Mouse (Mus musculus) adipocyte (in vitro differentiated cells): ENCODE measurements around the gene Palld.
A peak's percentile ranks its signal among the peaks of the same experiment; 100 is the strongest.

Experiments used
- DNase-seq: peaks from one replicate; pipeline ENCODE4 v3.0.0-alpha.2; 2016; ENCODE audit warnings: low spot score

Gene Palld

DNA sequence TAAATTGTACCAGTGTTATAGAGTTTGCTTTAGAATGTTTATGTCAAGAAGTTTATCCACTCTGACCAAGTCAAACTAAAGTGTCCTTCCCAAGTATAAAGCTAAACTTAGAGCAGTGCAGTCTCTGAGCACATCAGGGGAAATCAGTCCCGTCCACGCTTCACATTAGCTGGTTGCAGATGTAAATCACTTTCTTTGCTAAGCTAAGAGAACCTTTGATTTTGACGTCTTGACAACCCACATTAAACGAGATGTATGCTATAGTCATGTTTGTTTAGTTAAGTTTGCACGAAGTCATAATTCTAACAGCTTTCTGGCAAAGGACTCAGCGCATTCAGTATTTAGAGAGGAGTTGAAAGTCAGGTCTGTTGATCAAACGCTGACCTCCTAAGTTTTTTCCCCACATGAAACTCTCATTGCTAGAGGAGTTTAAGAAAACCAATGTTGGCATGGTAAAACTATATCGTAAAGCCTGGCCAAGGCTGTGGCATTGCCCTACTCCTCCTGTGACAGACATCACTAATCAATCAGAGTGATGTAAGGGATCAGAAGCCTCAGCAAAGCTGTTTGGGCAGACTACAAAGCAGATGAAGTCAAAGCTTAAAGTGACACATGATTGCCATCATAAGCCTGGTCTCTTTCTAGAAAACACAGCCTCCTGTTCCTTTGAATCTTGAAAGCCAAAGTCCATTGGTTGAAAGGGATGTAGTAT is 177.0 kb downstream of the Palld start:
- DNase-seq, result no peak

DNA sequence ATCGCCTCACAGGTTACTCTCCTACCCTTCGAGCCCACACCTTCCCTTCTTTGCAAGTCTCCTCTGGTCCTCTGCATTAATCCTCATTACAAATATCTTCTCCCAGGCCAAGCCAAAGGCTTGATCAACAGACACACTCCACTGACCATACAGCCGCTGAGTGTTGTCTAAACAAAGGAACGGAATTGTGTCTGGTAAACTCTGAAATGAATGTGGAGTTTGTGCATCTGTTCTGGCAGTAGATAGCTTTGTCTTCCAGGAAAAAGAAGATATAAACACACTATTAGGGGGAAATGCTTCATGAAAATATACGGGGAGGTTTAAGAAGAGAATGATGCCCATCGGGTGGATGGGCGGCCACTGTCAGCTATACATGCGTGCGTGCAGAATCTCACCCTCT is 180.3 kb downstream of the Palld start:
- DNase-seq, result no peak

GRCm38 (mm10) chr8:61715351-61716125 is 187.0 kb downstream of the Palld start:
- DNase-seq, result no peak

- DNase-seq, result no peak
Measured at GRCm38 (mm10) chr8:61714293-61714831, 188.1 kb downstream of the Palld start.

GRCm38 (mm10) chr8:61713195-61713990 is 189.1 kb downstream of the Palld start:
- no peak for DNase-seq

DNA sequence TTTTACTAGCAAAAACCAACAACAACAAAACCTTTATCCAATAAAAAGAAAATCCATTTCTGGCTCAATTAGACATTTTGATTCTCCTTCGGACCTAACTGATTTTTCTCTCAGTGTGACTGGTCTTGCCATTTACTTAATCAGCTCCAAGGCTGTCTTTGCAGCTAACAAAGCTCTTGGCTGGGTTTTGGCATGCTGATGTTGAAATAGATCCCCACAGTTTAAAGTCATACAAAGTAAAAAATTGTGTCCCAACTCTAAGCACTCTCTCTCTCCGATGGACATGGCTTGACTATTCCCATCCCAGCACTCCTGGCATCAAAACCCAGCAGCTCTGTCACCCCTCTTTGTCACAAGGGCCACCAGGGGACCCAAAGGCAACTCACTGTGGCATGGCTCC is 190.1 kb downstream of the Palld start:
- peak; percentile 52 for DNase-seq

GRCm38 (mm10) chr8:61708586-61709305 is 193.7 kb downstream of the Palld start:
- no peak for DNase-seq

GRCm38 (mm10) chr8:61705491-61705890 is 197.0 kb downstream of the Palld start:
- DNase-seq, result no peak

DNA sequence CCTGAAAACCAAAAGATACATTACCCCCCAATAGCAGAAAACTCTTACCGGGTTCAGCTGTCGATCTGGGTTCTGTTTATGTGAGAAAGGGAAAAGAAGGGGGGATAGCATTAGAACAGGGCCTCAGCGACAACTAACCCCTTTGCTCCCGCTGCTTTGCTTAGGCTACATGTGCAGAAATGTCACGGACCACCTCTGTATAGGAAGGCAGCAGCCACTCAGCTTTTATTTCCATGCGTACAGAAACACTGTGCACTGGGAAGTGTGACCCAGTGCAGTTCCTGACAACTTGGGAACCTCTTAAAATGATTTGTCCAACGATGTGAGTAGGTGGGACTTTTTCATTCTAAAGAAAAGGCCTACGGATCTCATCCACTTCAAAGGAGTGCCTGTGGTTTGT is 200.4 kb downstream of the Palld start:
- DNase-seq, result no peak

DNA sequence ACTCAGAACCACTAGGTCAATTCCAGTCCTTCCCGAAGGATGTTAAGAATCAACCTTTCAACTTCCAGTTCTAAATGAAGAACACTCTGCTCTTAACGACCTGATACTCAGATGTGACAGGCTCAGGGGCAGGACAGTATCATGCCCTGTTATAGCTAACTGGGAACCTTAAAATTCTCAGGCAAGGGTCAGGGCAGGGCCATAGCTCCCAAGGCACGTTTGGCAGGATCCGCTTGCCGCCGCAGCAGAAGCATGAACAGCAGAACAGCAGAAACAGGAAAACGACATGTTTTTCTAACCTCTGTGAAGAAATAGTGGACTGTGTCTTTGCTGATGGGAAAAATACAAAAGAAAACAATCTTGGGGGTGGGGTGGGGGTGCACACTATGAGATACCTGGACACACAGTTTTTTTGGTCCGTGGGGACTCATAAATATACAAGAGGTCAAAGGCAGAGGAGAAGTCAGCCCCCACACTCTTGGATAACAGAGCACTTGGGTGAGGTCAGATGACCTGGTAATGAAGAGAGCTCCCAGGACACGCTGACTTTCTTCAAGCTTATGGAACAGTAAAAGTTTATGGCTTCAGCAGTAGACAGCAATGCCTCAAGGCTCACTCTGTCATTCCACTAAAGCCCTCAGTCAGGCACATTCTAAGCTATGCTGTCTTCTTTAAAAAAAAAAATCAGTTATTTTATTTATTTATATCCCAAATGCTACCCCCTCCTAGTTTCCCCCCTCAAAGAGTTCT is 201.4 kb downstream of the Palld start:
- DNase-seq, result no peak

DNA sequence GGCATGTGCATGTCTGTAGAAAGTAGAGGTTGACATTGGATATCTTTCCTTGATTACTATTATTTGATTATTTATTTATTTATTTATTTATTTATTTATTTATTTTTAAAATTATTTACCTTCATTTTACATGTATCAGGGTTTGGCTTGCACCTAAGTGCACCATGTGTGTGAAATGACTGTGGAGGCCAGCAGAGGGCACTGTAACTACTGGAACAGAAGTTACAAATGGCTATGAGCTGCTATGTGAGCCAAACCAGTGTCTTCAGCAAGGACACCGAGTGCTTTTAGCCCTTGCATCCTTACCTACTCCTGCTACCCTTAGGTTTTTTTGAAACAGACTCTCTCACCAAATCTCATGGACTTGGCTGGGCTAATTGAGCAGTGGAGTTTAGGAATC is 202.2 kb downstream of the Palld start:
- peak; percentile 18 for DNase-seq

DNA sequence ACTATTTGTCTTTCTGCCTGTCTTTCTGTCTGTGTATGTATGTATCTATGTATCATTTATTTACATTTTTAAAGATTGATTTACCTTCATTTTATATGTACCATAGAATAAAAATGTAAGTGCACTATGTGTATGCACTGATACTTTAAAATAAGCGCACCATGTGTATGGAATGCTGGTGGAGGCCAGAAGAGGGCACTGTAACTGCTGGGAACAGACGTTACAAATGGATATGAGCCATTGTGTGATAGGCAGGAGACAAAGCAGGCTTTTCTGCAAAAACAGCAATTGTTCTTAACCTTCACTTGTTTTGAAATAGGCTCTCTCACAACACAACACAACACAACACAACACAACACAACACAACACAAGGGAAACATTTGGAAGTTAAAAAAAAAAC is 203.5 kb downstream of the Palld start:
- DNase-seq, result no peak

- no peak for DNase-seq
Measured at GRCm38 (mm10) chr8:61697728-61698385, 204.6 kb downstream of the Palld start.

DNA sequence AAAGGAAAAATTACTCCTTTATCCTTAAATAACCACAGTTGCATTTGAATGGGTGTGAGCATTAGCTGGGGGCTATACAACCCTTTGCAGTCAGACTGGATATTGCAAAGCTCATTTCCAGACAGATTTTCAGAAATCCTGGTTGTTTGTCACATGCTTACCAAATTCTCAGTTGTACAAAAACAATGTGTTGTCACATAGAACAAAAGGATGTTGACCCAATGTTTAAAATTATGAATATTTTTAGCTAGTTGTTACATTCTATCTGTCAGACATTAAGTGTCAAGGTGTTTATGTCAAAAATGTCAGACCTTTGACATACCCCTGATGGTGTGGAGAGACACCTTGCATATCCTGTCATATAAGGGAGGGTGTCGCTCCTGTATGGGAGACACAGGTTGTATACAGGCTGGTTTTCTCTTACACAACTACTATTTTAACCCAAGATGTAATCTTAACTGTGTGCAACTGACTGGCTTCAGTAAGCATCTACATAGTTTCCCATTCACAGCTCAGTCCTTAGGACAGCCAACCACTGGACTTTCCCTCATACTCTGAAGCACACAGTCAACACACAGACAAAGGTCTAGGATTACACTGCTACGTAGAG is 205.5 kb downstream of the Palld start:
- no peak for DNase-seq

DNA sequence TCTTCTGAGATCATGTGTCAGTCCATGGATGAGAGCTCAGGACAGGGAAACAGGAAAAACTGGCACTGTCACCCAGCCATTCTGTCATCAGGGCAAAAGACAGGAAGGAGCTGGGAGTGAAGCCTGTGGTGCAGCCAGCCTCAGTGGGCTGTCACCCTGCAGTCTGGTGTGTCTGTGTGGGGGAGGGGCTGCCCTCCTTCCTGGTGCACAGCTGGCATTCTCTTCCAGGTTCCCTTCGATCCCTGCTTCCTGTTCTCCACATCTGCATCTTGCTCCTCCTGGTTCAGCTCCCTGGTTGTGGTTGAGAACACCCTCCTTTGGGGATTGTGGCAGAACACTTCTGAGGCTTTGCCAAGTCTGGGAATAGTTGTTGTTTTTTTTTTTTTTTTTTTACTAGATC is 207.1 kb downstream of the Palld start:
- no peak for DNase-seq

- no peak for DNase-seq
Measured at GRCm38 (mm10) chr8:61692866-61693265, 209.6 kb downstream of the Palld start.

DNA sequence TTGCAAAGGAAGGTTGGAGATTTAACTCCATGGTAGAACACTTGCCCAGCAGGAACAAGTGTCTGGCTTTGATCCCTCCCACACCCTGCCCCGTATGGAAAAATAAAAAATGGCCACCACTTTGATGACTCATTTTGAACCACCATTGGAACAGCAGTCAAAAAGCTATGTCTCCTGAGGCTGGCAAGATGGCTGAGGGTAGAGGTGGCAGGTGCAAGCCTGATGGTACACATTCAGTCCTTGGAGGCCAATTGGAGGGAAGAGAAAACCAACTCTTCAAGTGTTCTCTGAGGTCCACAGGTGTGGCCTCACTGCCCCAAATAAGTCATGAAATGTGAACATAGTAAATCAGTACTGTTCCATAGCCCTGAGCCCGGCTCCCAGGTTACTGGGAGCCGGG is 210.4 kb downstream of the Palld start:
- no peak for DNase-seq

GRCm38 (mm10) chr8:61691391-61691790 is 211.1 kb downstream of the Palld start:
- peak; percentile 25 for DNase-seq

DNA sequence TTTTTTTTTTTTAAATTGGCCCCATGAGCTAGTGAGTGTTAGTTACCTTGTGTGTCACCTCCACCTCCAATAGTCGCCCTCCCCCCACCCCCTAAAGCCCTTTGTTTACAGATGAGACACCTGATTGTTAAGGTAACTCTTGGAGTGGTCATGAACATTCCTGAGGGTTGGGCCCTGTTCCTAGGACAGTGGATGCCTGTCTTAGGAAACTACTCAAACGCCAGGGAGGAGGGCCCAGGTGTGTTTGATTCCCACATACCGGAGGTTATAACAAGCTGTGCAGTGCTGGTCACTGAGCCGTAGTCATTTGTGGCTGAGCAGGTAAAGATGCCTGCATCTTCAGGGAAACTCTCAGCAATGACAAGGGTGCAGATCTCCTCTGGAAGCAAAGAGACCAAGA is 215.4 kb downstream of the Palld start:
- no peak for DNase-seq

DNA sequence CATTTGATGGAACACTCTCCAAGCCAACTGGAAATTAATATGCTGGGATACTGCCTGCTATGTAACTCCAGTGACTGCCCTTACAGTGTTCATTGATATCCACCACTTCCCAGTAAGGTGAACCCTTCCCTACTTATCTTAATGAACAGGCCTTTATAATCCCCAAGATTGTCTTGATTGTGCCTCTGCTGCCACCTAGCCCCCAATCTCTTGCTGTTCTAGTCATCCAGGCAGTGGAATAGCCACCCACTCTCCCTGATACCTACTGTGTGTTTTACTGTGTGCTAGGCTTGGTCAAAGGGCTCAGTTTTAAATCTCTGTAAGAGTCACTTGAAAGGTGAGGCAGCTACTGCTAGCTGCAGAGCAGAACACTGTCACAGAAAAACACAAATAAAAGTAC is 216.2 kb downstream of the Palld start:
- peak; percentile 70 for DNase-seq
